Mouse (Mus musculus): Measurements from ENCODE around the gene Reep1. TPM values are rescaled to one million over a fixed set of nuclear protein-coding genes. Genes with fewer than 3 reads are reported as not detected.

Gene Reep1
- polyA plus RNA-seq (2012) = not detected in 2 replicates

DNA sequence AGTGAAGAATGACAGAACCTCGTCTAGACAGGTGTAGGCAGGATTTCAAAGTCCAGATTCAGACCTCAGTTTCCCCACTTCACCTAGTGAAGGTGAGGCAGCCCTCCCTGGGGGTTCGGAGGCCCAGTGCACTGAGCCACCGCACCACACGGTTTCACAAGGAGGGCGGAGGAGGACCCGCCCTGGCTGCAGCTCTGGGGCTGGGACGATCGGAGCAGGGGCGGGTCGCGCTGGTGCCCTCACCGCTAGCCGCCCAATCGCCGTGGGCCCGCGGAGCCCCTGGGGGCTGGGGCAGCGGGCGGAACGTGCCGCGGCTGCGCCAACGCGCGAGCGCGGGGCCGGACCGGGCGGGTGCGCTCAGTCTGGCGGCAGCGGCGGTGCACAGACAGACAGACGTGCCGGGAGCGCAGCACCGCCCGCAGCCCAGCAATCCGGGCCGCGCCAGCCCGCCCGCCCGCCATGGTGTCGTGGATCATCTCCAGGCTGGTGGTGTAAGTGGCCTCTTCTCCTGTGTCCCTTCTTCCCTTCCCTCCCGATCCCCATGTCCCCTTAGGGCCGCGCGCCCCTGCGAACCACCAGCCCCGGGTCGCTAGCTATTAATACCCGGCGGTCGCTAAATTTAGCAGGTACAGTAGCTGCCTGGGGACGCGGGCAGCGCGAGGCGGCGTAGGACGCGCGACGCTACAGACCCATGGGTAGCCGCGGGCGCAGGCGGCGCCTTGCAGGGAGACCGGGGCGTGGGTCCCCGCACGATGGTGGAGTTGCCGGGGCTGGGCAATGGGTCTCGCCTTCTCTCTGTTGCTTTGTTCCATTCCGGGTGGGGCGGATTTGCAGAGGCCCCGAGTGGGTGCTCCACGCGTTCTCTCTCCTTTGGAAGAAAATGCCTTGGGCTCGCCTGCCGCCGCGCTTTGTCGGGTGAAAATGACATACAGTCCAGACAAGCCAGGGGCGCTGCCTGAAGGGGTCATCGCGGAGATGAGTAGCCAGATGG is at the start of gene Reep1:
Gene Reep1 (plus strand): TSS at position 51 of the 991 bp plus-strand sequence.
- no peak for TF ChIP-seq GATA1 (IDR thresholded peaks at IDR 0.05; ENCODE audit: low read length)

DNA sequence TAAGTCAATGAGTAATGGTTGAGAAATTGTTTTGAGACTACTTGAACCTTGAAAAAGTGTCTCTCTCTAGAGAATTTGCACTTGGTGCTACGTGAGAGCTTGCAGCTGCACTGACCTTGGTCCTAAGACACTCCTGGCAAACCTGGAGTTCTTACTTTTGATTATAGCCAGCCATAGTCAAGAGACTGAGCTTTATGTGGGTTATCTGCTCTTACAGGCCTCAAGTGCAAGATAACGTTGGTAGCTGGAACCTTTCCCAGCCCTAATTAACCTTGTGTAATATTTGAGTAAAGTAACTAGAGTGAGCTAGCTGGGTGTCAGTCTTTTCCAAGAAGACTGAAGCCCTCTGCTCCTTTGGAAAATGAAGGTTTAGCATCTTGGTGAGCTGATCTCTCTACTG is 49.1 kb upstream of the Reep1 start:
- TF ChIP-seq GATA1 (IDR thresholded peaks at IDR 0.05; ENCODE audit: low read length) = peak; percentile 15

DNA sequence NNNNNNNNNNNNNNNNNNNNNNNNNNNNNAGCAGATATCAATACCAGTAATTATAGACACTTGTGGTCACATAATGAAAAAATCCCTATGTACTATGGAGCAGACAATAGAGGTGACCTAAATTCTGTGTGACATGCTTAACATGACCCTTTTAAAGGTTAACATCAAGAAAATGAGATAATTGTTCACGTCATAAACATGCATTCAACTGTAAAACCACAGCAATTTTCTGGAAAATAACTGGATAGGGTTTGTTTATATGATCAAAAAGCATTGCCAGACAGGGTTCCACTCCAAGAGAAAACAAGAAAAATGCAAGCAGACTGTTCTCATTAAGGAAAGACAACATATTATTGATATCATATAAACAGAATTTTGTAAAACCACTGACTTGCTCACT is 42.9 kb upstream of the Reep1 start:
- no peak for TF ChIP-seq GATA1 (IDR thresholded peaks at IDR 0.05; ENCODE audit: low read length)

- TF ChIP-seq GATA1 (IDR thresholded peaks at IDR 0.05; ENCODE audit: low read length) = no peak
Observed at GRCm38 (mm10) chr6:71673166-71673565, 34.2 kb upstream of the Reep1 start.

- no peak for TF ChIP-seq GATA1 (IDR thresholded peaks at IDR 0.05; ENCODE audit: low read length)
Observed at GRCm38 (mm10) chr6:71678891-71679290, 28.5 kb upstream of the Reep1 start.

DNA sequence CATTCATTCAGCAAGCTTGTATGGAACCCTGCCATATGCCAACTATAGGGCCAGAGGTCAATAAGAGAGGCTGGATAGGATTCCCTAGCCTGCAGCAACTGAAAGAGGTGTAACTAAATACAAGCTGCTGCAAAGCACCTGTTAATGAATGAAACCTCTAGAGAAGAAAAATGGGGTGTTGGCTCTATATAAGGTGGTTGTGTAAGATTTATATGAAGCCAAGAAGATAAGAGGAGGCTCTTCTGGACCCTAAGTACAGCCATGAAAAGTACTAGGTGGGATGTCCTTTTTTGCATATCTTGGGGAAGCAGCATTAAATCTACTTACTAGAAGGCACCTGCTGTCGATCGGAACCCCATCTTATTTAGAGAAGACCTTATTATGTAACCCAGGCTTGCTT is 12.2 kb upstream of the Reep1 start:
- no peak for TF ChIP-seq GATA1 (IDR thresholded peaks at IDR 0.05; ENCODE audit: low read length)

GRCm38 (mm10) chr6:71695599-71695998 is 11.8 kb upstream of the Reep1 start:
- TF ChIP-seq GATA1 (IDR thresholded peaks at IDR 0.05; ENCODE audit: low read length) = no peak

DNA sequence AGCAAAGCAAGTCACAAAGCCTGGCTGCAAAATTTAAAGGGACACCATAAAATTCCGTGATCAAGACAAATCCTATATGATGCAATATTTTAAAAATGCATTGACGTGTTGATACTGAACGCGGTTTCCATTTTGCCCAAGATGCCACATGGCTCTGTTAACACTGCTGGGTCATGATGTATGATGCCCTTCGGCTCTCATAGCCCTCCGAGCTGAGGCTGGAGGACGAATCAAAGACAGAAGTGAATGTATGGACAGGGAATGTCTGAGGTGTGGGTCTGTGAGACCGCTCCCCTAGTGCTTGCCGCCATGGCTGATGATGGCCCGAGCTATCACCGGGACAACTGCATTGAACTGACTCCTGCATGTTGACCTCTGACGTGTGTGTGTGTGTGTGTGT is 490 bp upstream of the Reep1 start:
- no peak for TF ChIP-seq GATA1 (IDR thresholded peaks at IDR 0.05; ENCODE audit: low read length)

DNA sequence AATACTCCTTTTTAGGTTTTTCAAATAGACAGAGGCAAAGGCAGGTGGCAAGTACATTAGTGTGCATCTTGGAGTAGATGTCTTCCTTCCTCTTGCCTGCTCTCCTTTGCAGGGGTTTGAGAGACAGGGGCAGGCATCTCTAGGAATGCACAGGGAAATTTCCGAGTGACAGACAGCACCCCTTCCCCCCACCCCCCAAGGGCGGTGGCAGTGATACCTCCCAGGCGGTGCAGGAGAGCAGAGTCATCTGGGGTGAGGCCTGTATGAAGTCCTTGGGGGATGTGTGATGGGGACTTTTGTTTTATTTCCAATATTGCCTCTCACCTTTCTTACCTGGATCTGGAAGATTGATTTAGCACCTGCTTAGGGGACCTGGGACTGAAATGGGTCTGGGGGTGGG is 1.2 kb downstream of the Reep1 start:
- TF ChIP-seq GATA1 (IDR thresholded peaks at IDR 0.05; ENCODE audit: low read length) = no peak

DNA sequence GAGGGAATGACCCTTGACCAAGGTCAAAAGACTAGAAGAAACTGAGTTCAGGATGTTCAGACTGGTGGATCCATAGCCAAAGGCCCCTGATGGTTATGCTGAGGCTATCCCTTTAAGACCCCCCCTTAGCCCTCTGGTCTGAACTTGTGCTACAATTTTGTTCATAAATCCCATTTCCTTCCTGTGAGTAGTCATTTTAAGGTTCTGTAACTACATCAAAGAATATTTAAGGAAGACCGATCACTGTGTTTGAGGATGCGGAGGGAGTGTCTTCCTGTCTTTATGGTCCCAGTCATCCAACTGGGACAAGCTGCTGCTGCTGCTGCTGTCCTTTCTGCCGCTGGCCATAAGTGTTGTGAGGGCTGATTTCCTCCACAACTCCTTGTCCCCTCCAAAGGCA is 3.0 kb downstream of the Reep1 start:
- no peak for TF ChIP-seq GATA1 (IDR thresholded peaks at IDR 0.05; ENCODE audit: low read length)

GRCm38 (mm10) chr6:71711201-71711600 is 3.8 kb downstream of the Reep1 start:
- TF ChIP-seq GATA1 (IDR thresholded peaks at IDR 0.05; ENCODE audit: low read length) = no peak

DNA sequence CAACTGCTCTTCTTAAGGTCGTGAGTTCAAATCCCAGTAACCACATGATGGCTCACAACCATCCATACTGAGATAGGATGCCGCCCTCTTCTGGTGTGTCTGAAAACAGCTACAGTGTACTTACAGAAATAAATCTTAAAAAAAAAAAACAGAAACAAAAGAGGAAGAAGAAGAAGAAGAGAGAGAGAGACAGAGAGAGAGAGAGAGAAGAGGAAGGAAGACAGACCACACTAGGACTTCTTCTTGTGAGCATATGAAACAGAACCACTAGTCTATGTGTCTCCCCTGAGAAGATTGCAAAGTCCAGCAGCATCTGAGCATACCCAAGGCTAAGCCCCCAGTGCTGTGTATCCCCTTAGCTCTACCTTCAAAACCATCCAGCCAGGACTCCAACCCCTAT is 6.2 kb downstream of the Reep1 start:
- TF ChIP-seq GATA1 (IDR thresholded peaks at IDR 0.05; ENCODE audit: low read length) = no peak

DNA sequence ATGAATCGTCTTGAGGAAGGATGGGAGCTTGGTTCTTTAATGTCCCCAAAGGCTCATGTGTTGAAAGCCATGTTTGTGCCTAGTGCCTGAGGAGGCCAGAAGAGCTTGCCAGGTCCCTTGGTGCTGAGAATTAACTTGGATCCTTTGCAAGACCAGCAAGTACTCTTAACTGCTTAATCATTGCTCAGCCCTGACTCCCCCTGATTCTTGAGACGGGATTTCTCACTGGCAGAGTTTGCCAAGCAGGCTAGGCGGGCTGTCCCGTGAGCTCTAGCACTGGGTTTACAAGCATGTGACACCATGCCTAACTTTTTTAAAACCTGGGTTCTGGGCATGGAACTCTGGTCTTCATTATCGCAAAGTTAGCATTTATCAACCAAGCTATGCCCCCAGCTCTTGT is 7.6 kb downstream of the Reep1 start:
- no peak for TF ChIP-seq GATA1 (IDR thresholded peaks at IDR 0.05; ENCODE audit: low read length)

- no peak for TF ChIP-seq GATA1 (IDR thresholded peaks at IDR 0.05; ENCODE audit: low read length)
Observed at GRCm38 (mm10) chr6:71716434-71716833, 9.1 kb downstream of the Reep1 start.

- TF ChIP-seq GATA1 (IDR thresholded peaks at IDR 0.05; ENCODE audit: low read length) = peak; percentile 80
Observed at GRCm38 (mm10) chr6:71718322-71718721, 11.0 kb downstream of the Reep1 start.

GRCm38 (mm10) chr6:71719302-71719701 is 11.9 kb downstream of the Reep1 start:
- TF ChIP-seq GATA1 (IDR thresholded peaks at IDR 0.05; ENCODE audit: low read length) = peak; percentile 33

GRCm38 (mm10) chr6:71722988-71723387 is 15.6 kb downstream of the Reep1 start:
- TF ChIP-seq GATA1 (IDR thresholded peaks at IDR 0.05; ENCODE audit: low read length) = no peak
